Mouse (Mus musculus) embryonic facial prominence, embryonic 13.5 days (tissue): ENCODE data around the gene Mdfic. TPM values are rescaled to one million over a fixed set of nuclear protein-coding genes. Genes with fewer than 3 reads are reported as not detected.
"Not testable (repeated sequence)": the region's sequence is repeated elsewhere in the genome, so short reads cannot be mapped to it uniquely, and the experiment has no call there.

ENCODE experiments used
- ATAC-seq: fragments of 200-750 bp; cut with Nextera tagmentation; 2 replicates; pipeline ENCODE4 v1.8.0; 2017; ENCODE audit warnings: low read depth; ENCODE audit not compliant: insufficient number of reproducible peaks, insufficient read depth, low FRiP score, low TSS enrichment
- H3K27ac ChIP-seq: fragments of 300-500 bp; sonication (generic); 2 replicates; pipeline ENCODE4 v1.5.1; 2015; ENCODE audit warnings: moderate library complexity, mild to moderate bottlenecking, inconsistent platforms
- H3K27me3 ChIP-seq: fragments of 300-500 bp; sonication (generic); 2 replicates; pipeline ENCODE4 v1.6.1; 2015; ENCODE audit warnings: mild to moderate bottlenecking, inconsistent platforms
- H3K36me3 ChIP-seq: fragments of 300-500 bp; sonication (generic); 2 replicates; pipeline ENCODE4 v1.6.1; 2015; ENCODE audit warnings: mild to moderate bottlenecking, inconsistent platforms
- H3K4me1 ChIP-seq: fragments of 300-500 bp; sonication (generic); 2 replicates; pipeline ENCODE4 v1.6.1; 2015; ENCODE audit warnings: inconsistent platforms
- H3K4me2 ChIP-seq: fragments of 300-500 bp; sonication (generic); 2 replicates; pipeline ENCODE4 v1.6.1; 2015; ENCODE audit warnings: moderate library complexity, mild to moderate bottlenecking, inconsistent platforms
- H3K4me3 ChIP-seq: fragments of 300-500 bp; sonication (generic); 2 replicates; pipeline ENCODE4 v1.5.1; 2015; ENCODE audit warnings: mild to moderate bottlenecking, inconsistent platforms
- H3K9ac ChIP-seq: fragments of 300-500 bp; sonication (generic); 2 replicates; pipeline ENCODE4 v1.6.1; 2015; ENCODE audit warnings: mild to moderate bottlenecking, inconsistent platforms
- H3K9me3 ChIP-seq: fragments of 300-500 bp; sonication (generic); 2 replicates; pipeline ENCODE4 v1.6.1; 2016; ENCODE audit warnings: inconsistent platforms
- WGBS: fragments of 180-500 bp; shearing (Covaris S2); methylation state at CpG from one replicate; pipeline ENCODE4 v1.1.7; 2015; ENCODE audit warnings: mixed read lengths; 5-methylcytosine and 5-hydroxymethylcytosine counted together
- polyA plus RNA-seq: library from polyadenylated mRNA; unstranded; fragments of >200 nt; fragmentation: Nextera tagmentation; extraction: Ambion mirVana; gene quantifications from 2 replicates; pipeline ENCODE4 v1.2.1, GENCODE M21; 2015

Gene Mdfic
- 7.1 and 8.4 TPM in 2 replicates for polyA plus RNA-seq

DNA sequence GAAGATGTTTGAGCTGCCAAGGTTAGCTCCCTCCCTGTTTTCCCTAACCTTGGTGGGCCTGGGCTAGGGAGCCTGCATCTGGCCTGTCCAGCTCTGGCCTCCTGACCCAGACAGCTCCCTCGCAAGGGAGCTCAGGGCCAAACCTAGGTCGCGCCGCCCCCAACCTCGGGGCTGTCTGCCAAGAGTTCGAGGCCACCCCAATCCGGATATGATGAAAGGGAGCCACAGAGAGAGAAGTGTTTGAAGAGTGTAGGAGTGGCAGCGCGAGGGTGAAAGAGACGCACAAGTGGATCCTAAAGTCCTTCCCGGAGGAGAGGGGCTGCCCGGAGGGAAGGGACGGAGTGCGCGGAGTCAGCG lies at the start of gene Mdfic:
Gene Mdfic (plus strand): TSS at position 201 of the 357 bp plus-strand sequence.
- peak within 1 kb of the TSS; percentile 68 for H3K4me3 ChIP-seq
- H3K9me3 ChIP-seq = no peaks in the 10 kb centered on the region
- ATAC-seq = 0 out of 2 replicates have a peak, but pooled peaks have one; percentile 29
- H3K4me1 ChIP-seq = peaks cover 9% of the 10 kb centered on the region
- no peaks in the 10 kb centered on the region for H3K36me3 ChIP-seq
- no peaks in the 10 kb centered on the region for H3K27me3 ChIP-seq
- WGBS = 3% methylated on average over 16 of the region's 16 CpGs
- peak within 1 kb of the TSS; percentile 82 for H3K9ac ChIP-seq
- peak within 1 kb of the TSS; percentile 90 for H3K27ac ChIP-seq
- peak within 1 kb of the TSS; percentile 84 for H3K4me2 ChIP-seq

DNA sequence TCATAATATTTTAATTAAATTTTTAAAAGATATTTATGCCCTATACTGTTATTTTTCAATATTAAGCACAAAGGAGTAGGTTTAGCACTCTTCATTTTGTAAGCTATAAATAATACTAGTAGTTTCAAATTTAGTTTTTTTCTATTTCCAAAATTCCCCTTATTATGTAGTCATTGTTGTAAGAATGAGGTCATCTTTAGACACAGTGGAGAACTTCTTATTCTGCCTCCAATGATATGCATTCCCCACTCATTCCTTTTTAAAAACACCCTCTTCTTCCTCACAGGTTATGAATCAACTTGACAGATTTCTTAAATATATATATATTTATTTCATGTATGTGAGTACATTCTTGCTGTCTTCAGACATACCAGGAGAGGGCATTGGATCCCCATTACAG lies 49.1 kb upstream of the Mdfic start:
- no peak overlapping the region for H3K4me3 ChIP-seq
- ATAC-seq = no peak
- H3K9me3 ChIP-seq = no peaks in the 10 kb centered on the region
- no peak overlapping the region for H3K4me2 ChIP-seq
- no peaks in the 10 kb centered on the region for H3K27me3 ChIP-seq
- no peaks in the 10 kb centered on the region for H3K4me1 ChIP-seq
- no peak overlapping the region for H3K27ac ChIP-seq
- H3K9ac ChIP-seq = no peak overlapping the region
- no peaks in the 10 kb centered on the region for H3K36me3 ChIP-seq

DNA sequence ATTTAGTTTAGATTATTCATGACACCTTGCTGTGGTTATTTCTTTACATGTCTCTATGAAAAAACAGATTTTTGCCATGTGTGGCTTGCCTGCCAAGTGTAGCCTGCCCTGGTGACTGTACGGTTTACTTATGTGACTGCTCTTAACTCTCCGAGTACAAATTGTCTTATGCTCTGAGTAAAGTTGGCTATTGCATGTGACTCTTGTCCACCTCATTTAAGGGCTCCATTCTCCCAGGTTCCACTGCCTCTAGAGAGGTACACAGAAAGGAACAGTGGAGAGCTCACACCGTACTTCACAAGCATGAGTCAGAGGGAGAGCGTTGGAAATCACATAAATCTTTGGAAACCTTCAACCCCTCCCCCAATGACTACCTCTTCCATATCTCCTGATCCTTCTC lies 10.4 kb upstream of the Mdfic start:
- no peak overlapping the region for H3K4me2 ChIP-seq
- H3K4me1 ChIP-seq = no peaks in the 10 kb centered on the region
- no peaks in the 10 kb centered on the region for H3K9me3 ChIP-seq
- H3K4me3 ChIP-seq = no peak overlapping the region
- H3K27me3 ChIP-seq = no peaks in the 10 kb centered on the region
- no peak overlapping the region for H3K27ac ChIP-seq
- WGBS = 85% methylated on average over 4 of the region's 4 CpGs
- ATAC-seq = no peak
- no peaks in the 10 kb centered on the region for H3K36me3 ChIP-seq
- no peak overlapping the region for H3K9ac ChIP-seq

DNA sequence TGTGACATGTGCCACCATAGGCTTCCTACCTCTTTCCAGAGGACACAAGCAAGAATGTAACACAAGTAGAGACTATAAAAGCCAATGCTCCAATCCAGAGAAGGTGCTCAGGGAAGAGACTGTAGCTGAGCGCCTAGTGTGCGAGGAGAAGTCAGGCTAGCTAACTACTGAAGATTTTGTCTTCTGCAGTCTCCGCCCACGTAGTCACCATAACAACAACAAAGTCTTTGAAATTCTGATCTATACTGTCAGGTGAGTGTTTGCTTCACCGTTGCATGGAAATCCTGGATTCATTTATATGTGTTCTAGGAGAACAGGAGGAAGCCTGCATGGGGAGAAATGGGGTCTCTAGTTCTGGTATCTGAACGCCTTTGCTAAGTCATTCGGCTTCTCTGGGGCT lies 9.8 kb upstream of the Mdfic start:
- no peak overlapping the region for H3K27ac ChIP-seq
- H3K4me2 ChIP-seq = no peak overlapping the region
- ATAC-seq = no peak
- H3K9ac ChIP-seq = no peak overlapping the region
- WGBS = 85% methylated on average over 7 of the region's 7 CpGs
- H3K4me3 ChIP-seq = no peak overlapping the region
- no peaks in the 10 kb centered on the region for H3K4me1 ChIP-seq
- H3K36me3 ChIP-seq = no peaks in the 10 kb centered on the region
- H3K27me3 ChIP-seq = no peaks in the 10 kb centered on the region
- no peaks in the 10 kb centered on the region for H3K9me3 ChIP-seq

- no peaks in the 10 kb centered on the region for H3K4me1 ChIP-seq
- H3K9me3 ChIP-seq = no peaks in the 10 kb centered on the region
- no peaks in the 10 kb centered on the region for H3K27me3 ChIP-seq
- H3K27ac ChIP-seq = no peak overlapping the region
- H3K9ac ChIP-seq = no peak overlapping the region
- no peak for ATAC-seq
- no peak overlapping the region for H3K4me2 ChIP-seq
- WGBS = 46% methylated on average over 2 of the region's 2 CpGs
- H3K4me3 ChIP-seq = no peak overlapping the region
- H3K36me3 ChIP-seq = no peaks in the 10 kb centered on the region
These were observed 7.5 kb upstream of the Mdfic start for GRCm38 (mm10) chr6:15712860-15713385.

DNA sequence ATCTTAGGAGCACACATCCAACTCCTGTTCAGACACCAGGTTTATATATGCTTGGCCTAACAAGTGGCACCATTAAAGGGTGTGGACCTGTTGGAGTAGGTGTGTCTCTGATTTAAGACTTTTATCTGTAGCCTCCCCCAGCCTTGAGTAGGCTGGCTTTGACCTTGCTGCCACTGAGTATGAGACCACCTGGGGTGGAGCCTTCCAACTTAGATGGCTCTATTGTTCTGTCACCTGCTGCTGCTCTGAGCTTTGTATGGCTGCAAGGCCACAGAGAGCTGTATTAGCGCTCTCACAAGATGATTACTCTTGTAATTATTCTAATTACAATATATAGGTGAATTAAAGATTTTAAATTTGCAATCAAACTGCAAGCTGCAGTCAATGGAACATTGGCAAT lies 6.4 kb upstream of the Mdfic start:
- H3K27me3 ChIP-seq, H3K4me3 ChIP-seq, H3K9me3 ChIP-seq, H3K27ac ChIP-seq, H3K4me1 ChIP-seq, ATAC-seq, H3K9ac ChIP-seq, H3K36me3 ChIP-seq, H3K4me2 ChIP-seq: not testable (repeated sequence)
- WGBS = 65% methylated on average over 1 of the region's 1 CpGs

- Histone ChIP-seq H3K4me3 (no peak overlapping the region), H3K27ac (no peak overlapping the region), H3K27me3 (no peaks in the 10 kb centered on the region), H3K9ac (no peak overlapping the region), H3K36me3 (no peaks in the 10 kb centered on the region), H3K4me2 (no peak overlapping the region), H3K9me3 (no peaks in the 10 kb centered on the region), H3K4me1 (no peaks in the 10 kb centered on the region)
- ATAC-seq = no peak
- 98% methylated on average over 2 of the region's 2 CpGs for WGBS
These were observed 5.2 kb upstream of the Mdfic start for GRCm38 (mm10) chr6:15714996-15715844.

DNA sequence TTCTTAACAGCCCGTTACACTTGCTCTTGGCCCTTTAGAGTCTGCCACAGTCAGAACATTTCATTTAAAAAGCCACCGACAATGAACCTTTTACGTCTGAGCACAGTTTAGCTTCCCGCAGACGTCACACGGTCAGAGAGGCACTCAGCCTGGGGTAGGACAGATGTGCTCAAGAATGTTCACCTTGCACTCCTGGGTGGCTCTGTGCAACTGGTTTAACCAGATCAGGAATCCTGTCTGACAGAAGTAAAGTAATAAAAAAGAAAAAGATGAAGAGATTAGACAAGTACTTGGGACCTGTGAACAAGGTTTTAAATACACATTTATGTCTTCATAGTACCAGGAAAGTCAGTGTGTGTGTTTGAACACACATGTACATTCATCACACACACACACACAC lies 542 bp upstream of the Mdfic start:
- Histone ChIP-seq H3K4me1 (peaks cover 9% of the 10 kb centered on the region), H3K9me3 (no peaks in the 10 kb centered on the region), H3K4me3 (no peak overlapping the region), H3K27ac (no peak overlapping the region), H3K4me2 (no peak overlapping the region), H3K27me3 (no peaks in the 10 kb centered on the region), H3K36me3 (no peaks in the 10 kb centered on the region), H3K9ac (no peak overlapping the region)
- no peak for ATAC-seq
- WGBS = 55% methylated on average over 6 of the region's 6 CpGs

GRCm38 (mm10) chr6:15720818-15721715 lies 606 bp downstream of the Mdfic start:
- H3K4me3 ChIP-seq = peak overlapping the region; percentile 68
- H3K4me1 ChIP-seq = peaks cover 9% of the 10 kb centered on the region
- no peaks in the 10 kb centered on the region for H3K36me3 ChIP-seq
- ATAC-seq = peak; percentile 45; the same call in 1 of the 2 replicates
- no peaks in the 10 kb centered on the region for H3K9me3 ChIP-seq
- H3K9ac ChIP-seq = peak overlapping the region; percentile 82
- H3K27ac ChIP-seq = peak overlapping the region; percentile 90
- WGBS = under 1% methylated on average over 59 of the region's 60 CpGs
- no peaks in the 10 kb centered on the region for H3K27me3 ChIP-seq
- H3K4me2 ChIP-seq = peak overlapping the region; percentile 84

GRCm38 (mm10) chr6:15721716-15722031 lies 1.2 kb downstream of the Mdfic start:
- H3K4me1 ChIP-seq = peaks cover 9% of the 10 kb centered on the region
- no peaks in the 10 kb centered on the region for H3K36me3 ChIP-seq
- 11% methylated on average over 5 of the region's 5 CpGs for WGBS
- peak overlapping the region; percentile 90 for H3K27ac ChIP-seq
- no peaks in the 10 kb centered on the region for H3K9me3 ChIP-seq
- peak overlapping the region; percentile 68 for H3K4me3 ChIP-seq
- H3K4me2 ChIP-seq = peak overlapping the region; percentile 84
- no peaks in the 10 kb centered on the region for H3K27me3 ChIP-seq
- no peak for ATAC-seq
- H3K9ac ChIP-seq = peak overlapping the region; percentile 82

- not testable (repeated sequence) for H3K27me3 ChIP-seq, H3K27ac ChIP-seq, H3K4me3 ChIP-seq, ATAC-seq, H3K9me3 ChIP-seq, H3K9ac ChIP-seq, H3K36me3 ChIP-seq, H3K4me2 ChIP-seq
- 88% methylated on average over 7 of the region's 8 CpGs for WGBS
- peaks cover 10% of the 10 kb centered on the region for H3K4me1 ChIP-seq
These were observed 2.2 kb downstream of the Mdfic start for GRCm38 (mm10) chr6:15722631-15723030.
